Mouse (Mus musculus) layer of hippocampus, adult 8-10 months (tissue): ENCODE measurements at regions not wholly inside any gene's neighbourhood (a gene's known extent, or its start where the extent isn't known, plus 50 kb on each side); places are given as distances from the start of the nearest gene placed in this dataset.
"Not testable (repeated sequence)": the region's sequence is repeated elsewhere in the genome, so short reads cannot be mapped to it uniquely, and the experiment has no call there.

Source experiments
- DNase-seq, 2 experiments: peaks; one replicate each; pipeline ENCODE4 v3.0.0; 2022; ENCODE audit warnings: low spot score in 2 of 2

DNA sequence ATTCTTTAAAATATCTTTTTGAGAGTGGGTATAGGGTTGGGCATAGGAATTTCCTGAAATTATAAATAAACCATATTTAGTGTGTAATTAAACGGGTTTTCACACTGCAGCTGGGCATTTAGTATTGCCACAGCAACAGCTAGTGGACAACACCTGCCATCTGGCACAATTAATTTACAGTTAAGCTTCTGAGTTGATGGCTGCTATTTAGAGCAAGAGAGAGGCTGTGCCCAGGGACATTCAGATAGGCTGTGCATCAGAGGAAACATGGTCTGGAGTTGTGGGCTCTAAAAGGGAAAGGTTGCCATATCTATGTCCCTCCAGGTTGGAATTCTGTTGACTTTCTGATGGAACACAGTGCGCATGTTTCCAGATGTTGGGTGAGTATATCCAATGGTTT is 227.1 kb downstream of the Pth2r start:
- no peak for DNase-seq

DNA sequence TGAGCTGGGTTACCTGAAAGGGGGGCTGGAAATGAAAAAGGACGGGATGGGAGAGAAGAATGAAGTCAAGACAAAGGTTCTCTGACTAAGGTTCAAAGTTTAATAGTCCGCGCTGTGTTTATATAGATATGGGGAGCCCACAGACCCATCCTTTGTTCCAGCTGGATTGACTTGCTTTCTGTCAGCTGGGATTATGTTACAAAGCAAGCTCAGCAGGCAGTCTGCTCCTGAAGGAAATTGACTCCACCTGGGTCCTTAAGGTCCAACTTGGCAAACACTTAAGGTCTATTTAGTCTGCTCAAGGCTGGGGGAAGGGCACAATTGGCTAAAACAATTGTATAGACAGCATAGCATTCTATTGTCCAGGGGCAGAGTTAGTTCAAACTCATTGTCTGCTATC is 253.8 kb downstream of the Pth2r start:
- no peak for DNase-seq

DNA sequence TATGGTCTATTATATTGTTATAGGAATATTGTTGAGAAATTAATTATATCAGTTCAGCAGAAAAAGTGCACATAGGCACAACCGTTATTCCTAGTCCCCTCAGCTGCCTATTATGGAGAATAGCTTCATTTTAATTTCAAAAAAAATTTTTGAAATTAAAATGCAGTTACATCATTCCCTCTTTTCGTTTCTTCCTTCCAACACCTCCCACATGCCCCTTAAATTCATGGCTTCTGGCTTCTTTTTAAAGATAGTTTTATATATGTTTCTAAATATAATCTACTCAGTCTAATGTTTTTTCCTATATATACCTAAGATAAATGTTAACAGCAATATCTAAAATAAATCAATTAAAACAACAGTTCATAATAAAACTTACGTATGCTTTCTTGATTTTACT is 256.7 kb downstream of the Pth2r start:
- DNase-seq = no peak

DNA sequence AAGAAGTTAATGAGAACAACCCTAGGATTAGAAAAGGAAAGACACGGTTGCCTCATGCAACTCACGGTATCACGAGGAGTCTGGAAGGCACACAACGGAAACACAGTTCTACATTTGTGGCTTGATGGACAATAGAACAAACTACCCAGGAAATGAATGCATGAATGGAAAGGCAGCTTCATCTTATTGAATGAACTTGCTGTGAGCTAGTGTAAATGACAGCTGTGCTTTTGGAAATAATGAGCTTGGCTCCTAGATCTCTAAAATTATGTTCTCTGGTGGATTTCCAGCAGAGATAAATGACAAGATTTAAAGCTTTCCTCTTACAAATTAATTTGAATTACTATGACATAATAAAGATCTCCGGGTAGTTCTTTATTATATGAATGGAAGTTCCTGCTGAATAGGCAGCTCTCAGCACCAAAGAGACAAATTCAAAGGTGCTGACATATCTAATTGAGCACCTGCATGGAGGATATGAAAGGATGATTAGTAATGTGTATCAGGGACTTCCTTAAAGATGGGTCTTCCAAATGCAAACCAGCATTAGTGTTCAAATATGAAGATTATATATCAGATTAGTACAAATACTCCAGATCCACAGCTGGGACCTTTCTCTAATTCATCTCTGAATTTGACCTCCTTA is 262.5 kb downstream of the Pth2r start:
- DNase-seq = no peak

DNA sequence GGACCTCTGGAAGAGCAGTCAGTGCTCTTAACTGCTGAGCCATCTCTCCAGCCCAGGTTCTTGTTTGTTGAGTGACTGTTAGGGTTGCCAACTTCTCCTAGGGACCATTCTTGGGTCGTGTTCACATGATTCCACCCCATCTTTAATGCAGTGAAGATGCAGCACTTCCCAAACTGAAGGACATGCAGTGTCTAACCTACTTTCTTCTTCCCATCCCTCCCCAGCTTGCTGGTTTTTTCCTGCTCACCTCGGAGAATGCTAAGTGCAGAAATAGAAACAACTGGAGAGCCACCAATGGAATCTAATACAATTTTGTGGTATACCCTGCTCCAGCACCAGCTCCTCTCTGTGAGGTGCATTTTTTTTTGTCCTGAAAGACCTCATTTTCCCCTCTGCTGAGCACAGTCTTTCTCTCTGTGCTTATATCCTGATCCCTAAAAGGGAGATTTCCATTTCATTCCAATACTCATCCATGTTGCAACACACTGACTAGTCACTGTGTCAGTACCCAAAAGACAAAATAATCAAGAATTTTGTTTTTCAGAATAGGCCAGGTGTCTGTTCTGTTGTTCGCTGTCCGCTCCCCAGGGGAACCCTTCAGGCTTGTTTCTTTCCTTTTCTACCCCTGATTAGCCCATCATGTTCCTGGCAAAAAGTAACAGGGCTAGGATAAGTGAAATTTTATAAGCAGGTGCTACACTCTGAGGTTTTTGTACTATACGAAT is 263.6 kb downstream of the Pth2r start:
- DNase-seq = no peak

DNA sequence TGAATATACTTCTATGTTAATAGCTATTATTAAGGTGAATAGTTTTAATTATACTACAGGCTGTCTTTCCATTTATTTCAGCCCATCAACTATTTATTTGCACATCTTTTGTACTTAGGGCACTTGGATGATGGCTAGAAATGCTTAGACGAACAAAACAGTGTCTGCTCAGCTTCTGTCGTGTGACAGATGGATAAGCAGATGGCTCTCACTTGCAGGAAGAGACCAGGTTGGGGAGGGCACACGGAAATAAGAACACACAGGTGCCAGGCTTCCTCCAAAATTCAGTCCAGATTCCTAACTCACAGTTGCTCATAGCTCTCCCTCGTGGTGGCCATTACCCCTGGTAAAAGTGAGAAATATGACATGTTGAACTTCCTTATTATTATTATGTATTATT is 267.0 kb downstream of the Pth2r start:
- peak; percentile 11 to 24 for DNase-seq

DNA sequence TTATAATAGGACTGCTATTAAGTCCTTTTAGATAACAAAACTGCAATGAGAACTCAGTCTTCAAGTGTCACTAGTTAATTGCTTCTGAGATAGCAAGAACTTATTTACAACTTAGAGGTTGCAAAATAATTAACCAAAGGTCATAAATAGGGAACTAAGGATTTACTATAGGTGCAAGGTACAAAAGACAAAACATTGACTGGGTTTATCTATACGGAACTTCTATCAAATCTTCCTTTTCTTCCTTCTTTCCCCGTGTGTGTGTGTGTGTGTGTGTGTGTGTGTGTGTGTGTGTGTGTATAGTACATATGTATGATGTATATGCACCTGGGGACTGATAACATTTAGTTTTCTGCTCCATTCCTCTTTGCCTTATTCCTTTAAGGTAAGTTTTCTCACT is 305.5 kb downstream of the Pth2r start:
- no peak for DNase-seq

DNA sequence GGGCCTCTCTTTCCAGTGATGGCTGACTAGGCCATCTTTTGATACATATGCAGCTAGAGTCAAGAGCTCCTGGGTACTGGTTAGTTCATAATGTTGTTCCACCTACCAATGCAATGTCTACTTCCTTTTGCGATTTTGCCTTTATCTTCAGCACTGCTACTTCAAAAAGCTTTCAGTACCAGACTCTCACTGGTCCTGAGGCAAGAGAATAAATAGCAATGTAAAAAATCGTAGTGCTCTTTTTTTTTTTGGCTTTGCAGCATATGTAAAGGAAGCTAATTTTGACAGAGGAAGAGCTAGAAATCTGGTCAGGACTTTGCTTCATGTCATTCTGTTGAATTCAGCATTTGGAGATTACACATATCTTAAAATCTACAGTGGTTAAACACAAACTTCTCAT is 291.0 kb upstream of the Crygf start:
- no peak for DNase-seq

DNA sequence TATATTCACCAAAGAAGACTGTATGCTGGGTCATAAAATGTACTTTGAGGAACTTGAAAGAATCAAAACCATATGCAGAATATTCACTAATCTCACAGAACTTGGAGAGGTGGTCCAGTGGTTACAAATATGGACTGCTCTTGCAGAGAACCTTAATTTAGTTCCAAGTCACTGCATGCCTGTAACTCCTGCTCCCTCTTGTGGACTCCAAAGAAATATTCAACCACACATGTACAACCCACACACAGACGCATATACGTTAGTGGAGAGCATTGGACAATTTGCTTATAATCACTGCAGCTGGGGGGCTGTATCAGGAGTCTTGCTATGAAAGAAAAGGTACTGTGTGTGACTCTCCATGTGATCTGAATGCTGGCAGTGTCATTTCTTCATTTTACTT is 271.9 kb upstream of the Crygf start:
- no peak for DNase-seq

DNA sequence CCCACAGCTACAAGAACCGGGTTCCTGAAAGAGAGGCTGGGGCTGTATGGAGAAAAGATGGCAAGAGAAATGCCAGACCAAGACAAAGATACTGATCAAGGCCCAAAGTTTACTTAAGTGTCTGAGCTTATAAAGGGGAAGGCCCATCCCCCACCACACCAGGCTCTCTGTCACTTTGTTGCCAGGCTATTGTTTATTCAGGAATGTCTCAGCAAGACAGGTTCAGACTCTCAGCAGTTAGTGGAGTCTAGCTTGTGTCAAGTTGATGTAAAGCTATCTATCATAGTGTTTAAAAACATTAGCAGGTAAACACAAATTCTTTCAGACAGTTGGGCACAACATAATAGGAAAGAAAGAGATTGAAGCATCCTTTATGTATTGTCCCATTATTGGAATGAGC is 244.4 kb upstream of the Crygf start:
- DNase-seq = no peak

DNA sequence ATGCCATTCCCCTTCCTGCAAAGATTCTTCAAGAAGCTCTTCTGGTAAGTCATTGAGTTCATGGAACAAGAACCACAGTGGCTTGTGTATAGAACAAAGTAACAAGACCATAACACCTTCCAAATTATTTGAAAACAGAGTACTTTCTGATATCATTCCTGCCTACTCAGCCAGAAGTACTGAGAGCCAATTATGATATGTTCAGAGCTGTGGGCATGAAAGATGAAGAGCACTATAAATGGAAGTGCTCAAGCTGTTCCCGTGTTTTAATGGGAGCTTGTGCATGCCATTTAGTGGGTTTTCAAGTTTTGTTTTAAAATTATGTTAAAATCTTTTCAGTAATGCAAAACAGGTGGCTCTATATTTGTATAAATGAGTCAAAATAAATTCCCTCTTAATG is 239.0 kb upstream of the Crygf start:
- DNase-seq = no peak

DNA sequence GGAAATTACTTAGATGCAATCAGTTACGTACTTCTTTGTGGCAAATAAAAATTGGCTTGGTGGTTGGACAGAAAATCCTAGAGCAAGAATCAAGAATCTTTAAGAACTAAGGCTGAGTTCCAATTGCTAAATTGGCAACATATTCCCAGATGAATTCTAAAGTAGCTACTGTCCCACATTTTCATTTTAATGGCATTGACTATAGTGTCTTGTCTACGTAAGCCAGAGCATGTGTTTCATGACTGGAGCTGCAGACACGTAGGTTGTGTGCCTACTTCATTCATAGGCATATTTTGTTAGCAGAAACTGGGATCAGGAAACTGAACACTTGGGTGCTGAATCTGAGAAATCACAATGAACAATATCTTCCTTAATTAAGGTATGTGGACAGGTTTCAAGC is 196.1 kb upstream of the Crygf start:
- no peak for DNase-seq

DNA sequence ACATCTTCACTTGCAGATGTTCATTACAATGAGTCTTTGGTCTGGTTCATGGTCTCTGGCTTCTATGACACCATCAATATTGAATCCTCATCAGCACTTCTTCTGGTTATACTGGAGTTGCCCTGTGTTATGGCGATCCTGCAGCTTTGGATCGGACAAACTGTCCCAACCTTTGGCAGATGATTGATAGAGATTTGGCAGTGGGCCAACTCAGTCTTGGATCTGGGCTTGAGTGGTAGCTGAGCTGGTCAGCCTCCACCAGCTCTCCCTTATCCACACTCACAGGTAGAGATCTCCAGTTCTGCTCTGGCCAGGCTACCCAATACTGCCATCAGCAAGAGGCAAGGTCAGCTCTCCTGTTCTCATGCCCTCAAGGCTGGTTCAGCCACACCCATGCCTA is 168.4 kb upstream of the Crygf start:
- no peak for DNase-seq

DNA sequence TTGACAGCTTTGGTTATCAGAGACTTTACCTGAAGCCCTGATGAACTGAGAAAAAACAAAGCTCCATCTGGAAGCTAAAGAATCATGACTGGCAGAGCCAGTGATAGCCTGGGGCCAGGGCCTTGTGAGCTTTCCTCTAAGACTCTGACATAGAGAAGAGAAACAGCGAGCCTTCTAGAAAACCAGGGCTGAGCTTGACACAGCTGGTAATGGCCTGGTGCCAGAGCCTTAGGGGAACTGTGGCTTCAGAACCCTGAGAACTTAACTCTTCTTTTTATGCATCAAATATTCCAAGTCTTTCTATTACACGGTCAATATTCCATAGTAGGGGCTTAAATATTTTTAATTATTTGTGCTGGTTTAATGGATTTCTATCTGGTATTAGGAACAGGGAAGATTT is 165.2 kb upstream of the Crygf start:
- no peak for DNase-seq

DNA sequence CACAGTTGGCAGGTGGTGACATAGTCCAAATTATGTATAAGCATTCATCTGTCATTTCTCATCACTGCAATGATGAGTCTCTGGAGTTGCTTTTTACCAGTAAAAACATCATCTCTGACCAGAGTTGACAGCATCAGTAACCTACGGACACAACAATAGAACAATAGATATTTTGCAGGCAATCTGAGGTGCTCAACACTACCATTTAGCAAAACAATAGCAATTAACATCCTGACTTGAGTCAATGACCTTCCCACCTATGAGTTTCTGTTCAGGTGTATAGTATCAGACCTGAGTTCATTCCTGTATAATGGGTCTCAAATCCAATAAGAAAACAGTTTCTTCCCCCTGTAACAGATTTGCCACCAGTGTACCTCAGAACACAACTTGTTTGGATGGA is 126.1 kb upstream of the Crygf start:
- no peak for DNase-seq

DNA sequence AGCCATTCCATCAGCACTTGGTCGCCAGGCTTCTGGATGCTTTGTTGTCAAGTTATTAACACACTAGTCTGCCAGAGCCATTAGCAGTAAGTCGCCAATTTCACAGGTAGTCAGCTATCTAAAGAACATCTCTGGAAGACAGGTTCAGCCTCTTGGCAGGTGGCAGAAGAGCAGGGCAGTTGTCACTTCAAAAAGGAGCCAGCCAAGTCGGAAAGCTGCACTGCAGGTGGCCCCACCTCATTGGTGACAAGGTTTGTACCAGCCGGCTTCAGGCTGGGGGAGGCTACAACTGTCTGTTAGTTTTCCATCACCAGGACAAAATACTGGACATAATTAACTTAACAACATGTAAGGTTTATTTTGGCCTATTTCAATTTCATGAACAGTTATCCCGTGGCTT is 105.5 kb upstream of the Crygf start:
- DNase-seq = no peak

DNA sequence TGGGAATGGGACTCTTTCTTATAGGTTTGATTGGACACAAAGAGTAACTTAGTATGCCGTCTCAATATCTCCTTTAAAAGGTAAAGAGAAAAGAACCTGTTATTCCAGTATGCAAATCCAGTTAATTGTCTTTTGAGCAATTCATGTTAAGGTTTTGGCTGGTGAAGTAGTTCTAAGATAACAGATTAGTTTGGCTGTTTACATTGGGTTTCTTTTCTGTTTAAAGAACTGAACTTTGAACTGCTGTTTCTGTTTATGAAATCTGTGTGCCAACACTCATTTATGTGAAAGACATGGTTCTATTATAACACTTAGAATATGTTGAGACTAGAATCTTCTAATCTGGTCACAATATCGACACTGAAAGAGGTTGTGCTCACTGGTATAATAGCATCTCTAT is 85.2 kb upstream of the Crygf start:
- no peak for DNase-seq

DNA sequence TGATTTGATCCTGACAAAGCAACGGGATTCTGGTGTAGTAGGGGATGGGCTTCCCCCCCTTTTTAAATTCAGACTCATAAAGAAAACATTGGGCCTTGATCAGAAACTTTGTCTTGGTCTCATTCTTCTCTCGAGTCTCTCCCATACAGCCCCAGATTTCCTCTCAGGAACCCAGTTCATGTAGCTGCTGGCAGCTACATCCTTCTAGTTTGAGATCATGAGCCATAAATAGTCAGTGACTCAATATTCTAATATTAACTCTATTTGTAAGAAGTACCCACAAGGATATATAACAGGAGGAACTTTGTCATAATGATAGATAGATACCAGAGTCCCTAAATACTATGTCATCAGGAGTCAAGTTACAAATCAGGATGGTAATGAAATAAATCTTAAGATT is 79.3 kb upstream of the Crygf start:
- no peak for DNase-seq

DNA sequence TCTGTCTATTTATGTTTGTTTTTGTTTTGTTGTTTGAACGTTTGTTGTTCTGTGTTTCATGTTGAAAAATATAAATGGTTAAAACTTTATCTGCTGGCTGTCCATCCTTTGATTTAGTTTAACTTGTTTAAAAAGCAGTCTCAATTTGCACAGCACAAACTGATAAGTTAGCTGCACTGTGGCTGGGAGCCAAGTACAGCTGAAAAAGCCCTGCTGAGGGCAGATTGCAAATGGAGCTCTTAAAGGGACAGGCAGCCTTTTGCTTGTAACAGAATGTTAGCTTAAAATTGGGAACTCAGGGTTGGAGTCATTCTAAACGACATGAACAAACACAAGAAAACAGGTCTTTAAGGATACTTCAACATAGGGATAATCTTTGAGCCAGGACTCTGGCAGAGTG is 52.6 kb upstream of the Crygf start:
- not testable (repeated sequence) for DNase-seq
